Mouse (Mus musculus) liver, postnatal 0 days (tissue): ENCODE measurements at regions not wholly inside any gene's neighbourhood (a gene's known extent, or its start where the extent isn't known, plus 50 kb on each side); places are given as distances from the start of the nearest gene placed in this dataset.
"Not testable (repeated sequence)": the region's sequence is repeated elsewhere in the genome, so short reads cannot be mapped to it uniquely, and the experiment has no call there.

Source experiments
- ATAC-seq: fragments of 200-750 bp; cut with Nextera tagmentation; 2 replicates; pipeline ENCODE4 v1.8.0; 2017; ENCODE audit warnings: mild to moderate bottlenecking, moderate library complexity
- DNase-seq: peaks from one replicate; pipeline ENCODE4 v3.0.0-alpha.2; 2016
- H3K27ac ChIP-seq: fragments of 300-500 bp; sonication (generic); 2 replicates; pipeline ENCODE4 v1.5.1; 2014; ENCODE audit warnings: antibody characterized with exemption, moderate library complexity, mild to moderate bottlenecking, low read depth
- H3K27me3 ChIP-seq: fragments of 300-500 bp; sonication (generic); 2 replicates; pipeline ENCODE4 v1.6.1; 2014; ENCODE audit warnings: low read length, control low read depth, mixed read lengths; ENCODE audit not compliant: insufficient read depth
- H3K36me3 ChIP-seq: fragments of 300-500 bp; sonication (generic); replicated peaks from 2 replicates; pipeline ENCODE4 v1.6.1; 2014; ENCODE audit warnings: mild to moderate bottlenecking, control low read depth, low read length, moderate library complexity, mixed read lengths; ENCODE audit not compliant: insufficient read depth
- H3K4me1 ChIP-seq: fragments of 300-500 bp; sonication (generic); 2 replicates; pipeline ENCODE4 v1.6.1; 2014; ENCODE audit warnings: antibody characterized with exemption, mild to moderate bottlenecking, control low read depth; ENCODE audit not compliant: insufficient read depth
- H3K4me2 ChIP-seq: fragments of 300-500 bp; sonication (generic); 2 replicates; pipeline ENCODE4 v1.6.1; 2014; ENCODE audit warnings: low read depth, mild to moderate bottlenecking, low read length, moderate library complexity, mixed read lengths
- H3K4me3 ChIP-seq: fragments of 300-500 bp; sonication (generic); 2 replicates; pipeline ENCODE4 v1.5.1; 2014; ENCODE audit warnings: low read depth, low read length
- H3K9ac ChIP-seq: fragments of 300-500 bp; sonication (generic); replicated peaks from 2 replicates; pipeline ENCODE4 v1.6.1; 2014; ENCODE audit warnings: mild to moderate bottlenecking, moderate library complexity
- H3K9me3 ChIP-seq: fragments of 300-500 bp; sonication (generic); 2 replicates; pipeline ENCODE4 v1.6.1; 2016; ENCODE audit warnings: mild to moderate bottlenecking, control low read depth, low read length, mixed read lengths
- CTCF ChIP-seq: sonication (generic); IDR thresholded peaks from 2 replicates; pipeline ENCODE4 v1.5.1; 2016; ENCODE audit warnings: antibody characterized with exemption, low read depth
- EP300 ChIP-seq: IDR thresholded peaks from 2 replicates; pipeline ENCODE4 v1.6.1; 2016; ENCODE audit warnings: antibody characterized with exemption, low read depth, mild to moderate bottlenecking
- WGBS: fragments of 180-500 bp; shearing (Covaris S2); extraction: QIAGEN DNeasy Blood & Tissue Kit; methylation state at CpG from one replicate; pipeline ENCODE4 v1.1.7; 2014; ENCODE audit not compliant: insufficient replicate concordance; 5-methylcytosine and 5-hydroxymethylcytosine counted together

GRCm38 (mm10) chr14:120762168-120762567 is 148.9 kb upstream of the Ipo5 start:
- H3K9me3 ChIP-seq: no peaks in the 10 kb centered on the region
- DNase-seq: peak; percentile 53
- no peak overlapping the region for H3K9ac ChIP-seq
- 58% methylated on average over 7 of the region's 7 CpGs for WGBS
- H3K4me2 ChIP-seq: peak overlapping the region; percentile 18; the same call in 1 of the 2 replicates
- 0 out of 2 replicates have a peak overlapping the region, but pooled peaks have one; percentile 31 for H3K27ac ChIP-seq
- ATAC-seq: peak; percentile 95
- no peak overlapping the region for H3K4me3 ChIP-seq
- H3K4me1 ChIP-seq: no peaks in the 10 kb centered on the region
- no peaks in the 10 kb centered on the region for H3K36me3 ChIP-seq
- no peaks in the 10 kb centered on the region for H3K27me3 ChIP-seq
- TF ChIP-seq CTCF (no peak), EP300 (no peak)

DNA sequence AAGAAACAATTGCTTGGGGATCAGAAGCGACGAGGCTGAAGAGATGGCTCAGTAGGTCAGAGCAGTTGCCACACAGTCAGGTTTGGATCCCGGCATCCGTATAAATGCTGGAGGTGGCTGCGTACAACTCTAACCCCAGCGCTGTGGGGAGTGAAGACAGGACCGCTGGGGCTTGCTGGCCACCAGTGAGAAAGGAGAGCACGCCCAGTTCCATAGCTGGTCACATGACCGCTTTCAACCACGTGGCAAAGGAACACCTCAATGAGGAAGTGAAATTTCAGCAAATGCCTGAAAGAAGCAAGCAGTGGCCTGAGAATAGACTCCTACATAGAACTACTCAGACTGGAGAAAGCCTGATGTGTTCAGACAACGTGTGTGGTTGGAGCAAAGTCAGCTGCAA is 148.3 kb upstream of the Ipo5 start:
- H3K9ac ChIP-seq: no peak overlapping the region
- peak overlapping the region; percentile 18; the same call in 1 of the 2 replicates for H3K4me2 ChIP-seq
- whole genome bisulfite sequencing: 69% methylated on average over 11 of the region's 11 CpGs
- ATAC-seq (peak; percentile 60), DNase-seq (peak; percentile 37)
- 0 out of 2 replicates have a peak overlapping the region, but pooled peaks have one; percentile 31 for H3K27ac ChIP-seq
- TF ChIP-seq CTCF (no peak), EP300 (no peak)
- no peaks in the 10 kb centered on the region for H3K4me1 ChIP-seq
- H3K9me3 ChIP-seq: no peaks in the 10 kb centered on the region
- H3K27me3 ChIP-seq: no peaks in the 10 kb centered on the region
- no peak overlapping the region for H3K4me3 ChIP-seq
- H3K36me3 ChIP-seq: no peaks in the 10 kb centered on the region

DNA sequence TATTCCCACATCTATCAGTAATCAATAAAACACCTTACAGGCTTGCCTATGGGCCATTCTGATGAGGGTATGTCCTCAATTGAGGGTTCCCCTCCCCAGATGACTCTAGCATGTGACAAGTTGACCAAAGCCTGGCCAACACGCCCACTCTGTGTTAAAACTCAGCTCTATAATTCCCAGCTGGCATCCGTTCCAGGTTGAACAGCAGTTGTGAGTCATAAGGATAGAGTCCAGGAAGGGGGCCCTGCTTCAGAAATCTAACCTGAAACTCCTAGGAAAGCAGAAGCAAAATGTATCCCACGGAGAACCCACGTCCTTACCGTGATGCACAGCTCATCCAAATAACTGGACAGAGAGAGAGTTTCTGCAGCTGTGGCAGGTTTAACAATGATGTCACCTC is 147.2 kb upstream of the Ipo5 start:
- Histone ChIP-seq H3K27ac (no peak overlapping the region), H3K27me3 (no peaks in the 10 kb centered on the region), H3K4me3 (no peak overlapping the region), H3K4me1 (no peaks in the 10 kb centered on the region), H3K9ac (no peak overlapping the region), H3K36me3 (no peaks in the 10 kb centered on the region), H3K4me2 (no peak overlapping the region), H3K9me3 (no peaks in the 10 kb centered on the region)
- ATAC-seq: no peak
- no peak for DNase-seq
- WGBS: 87% methylated on average over 5 of the region's 5 CpGs
- TF ChIP-seq CTCF: no peak
- TF ChIP-seq EP300: no peak

DNA sequence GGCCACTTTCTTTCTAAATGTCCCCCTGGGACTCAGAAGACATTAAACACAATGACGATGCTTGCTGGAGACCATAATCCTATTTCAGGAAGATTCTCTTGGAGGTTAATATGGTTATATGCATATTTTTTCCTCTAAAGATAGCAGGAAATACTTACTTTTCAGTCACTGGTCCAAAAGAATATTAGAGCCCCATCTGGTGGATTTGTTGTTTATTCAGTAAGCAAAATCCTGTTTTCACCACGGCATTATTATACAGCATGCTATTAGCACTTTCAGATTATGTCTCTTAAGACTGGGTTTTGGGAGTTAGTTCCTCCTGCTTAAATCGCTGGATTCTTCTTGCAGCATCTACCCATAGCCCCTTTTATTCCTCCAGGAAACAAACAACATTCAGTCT is 146.6 kb upstream of the Ipo5 start:
- TF ChIP-seq CTCF (peak; percentile 33), EP300 (no peak)
- ATAC-seq: no peak
- H3K4me2 ChIP-seq: no peak overlapping the region
- H3K27ac ChIP-seq: no peak overlapping the region
- no peaks in the 10 kb centered on the region for H3K4me1 ChIP-seq
- no peak overlapping the region for H3K9ac ChIP-seq
- DNase-seq: no peak
- no peaks in the 10 kb centered on the region for H3K27me3 ChIP-seq
- WGBS: 66% methylated on average over 3 of the region's 3 CpGs
- H3K4me3 ChIP-seq: no peak overlapping the region
- H3K36me3 ChIP-seq: no peaks in the 10 kb centered on the region
- H3K9me3 ChIP-seq: no peaks in the 10 kb centered on the region

- Histone ChIP-seq H3K4me3 (no peak overlapping the region), H3K9ac (no peak overlapping the region), H3K27ac (no peak overlapping the region), H3K4me2 (no peak overlapping the region), H3K9me3 (no peaks in the 10 kb centered on the region), H3K4me1 (no peaks in the 10 kb centered on the region), H3K36me3 (no peaks in the 10 kb centered on the region), H3K27me3 (no peaks in the 10 kb centered on the region)
- ATAC-seq (no peak), DNase-seq (no peak)
- no peak for TF ChIP-seq CTCF
- TF ChIP-seq EP300: no peak
- 83% methylated on average over 5 of the region's 5 CpGs for WGBS
Measured at GRCm38 (mm10) chr14:120766451-120766850, 144.6 kb upstream of the Ipo5 start.

DNA sequence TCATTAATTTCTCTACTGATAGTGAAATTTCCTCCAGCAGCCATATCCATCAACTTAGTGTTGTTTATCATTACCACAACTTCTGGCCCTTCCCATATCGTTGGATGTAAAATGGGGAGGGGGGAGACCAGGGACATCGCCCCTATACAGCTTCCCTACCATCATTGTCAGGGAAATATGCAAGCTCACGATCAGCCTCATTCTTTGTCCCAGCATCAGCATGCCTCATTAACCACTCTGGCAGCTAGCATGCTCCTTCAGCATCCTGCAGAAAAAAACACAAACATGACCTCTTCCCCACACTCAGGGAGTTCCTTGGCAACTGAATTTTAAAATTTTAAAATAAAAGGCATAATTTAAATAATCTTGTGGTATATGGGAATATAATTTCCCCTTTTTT is 140.4 kb upstream of the Ipo5 start:
- Histone ChIP-seq H3K4me2 (no peak overlapping the region), H3K27me3 (no peaks in the 10 kb centered on the region), H3K27ac (no peak overlapping the region), H3K9me3 (no peaks in the 10 kb centered on the region), H3K4me3 (no peak overlapping the region), H3K36me3 (no peaks in the 10 kb centered on the region), H3K9ac (no peak overlapping the region), H3K4me1 (no peaks in the 10 kb centered on the region)
- WGBS: 59% methylated on average over 3 of the region's 3 CpGs
- TF ChIP-seq EP300: no peak
- no peak for TF ChIP-seq CTCF
- no peak for DNase-seq
- no peak for ATAC-seq

DNA sequence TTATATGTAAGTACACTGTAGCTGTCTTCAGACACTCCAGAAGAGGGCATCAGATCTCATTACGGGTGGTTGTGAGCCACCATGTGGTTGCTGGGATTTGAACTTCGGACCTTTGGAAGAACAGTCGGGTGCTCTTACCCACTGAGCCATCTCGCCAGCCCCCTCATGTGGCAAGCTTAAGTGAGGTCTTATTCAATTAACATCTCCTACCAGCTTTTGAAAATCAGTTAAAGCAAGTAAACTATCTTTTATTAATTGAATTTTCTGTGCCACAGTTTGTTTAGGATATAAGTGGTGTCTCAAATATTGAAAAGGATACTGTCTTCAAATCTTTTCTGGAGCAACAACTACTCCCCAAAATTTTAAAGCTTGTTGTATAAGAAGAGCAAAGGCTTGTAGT is 138.0 kb upstream of the Ipo5 start:
- not testable (repeated sequence) for H3K36me3 ChIP-seq, H3K4me3 ChIP-seq, ATAC-seq, H3K27ac ChIP-seq, DNase-seq, H3K4me2 ChIP-seq, H3K4me1 ChIP-seq, H3K9ac ChIP-seq, H3K9me3 ChIP-seq, H3K27me3 ChIP-seq
- WGBS: 55% methylated on average over 3 of the region's 4 CpGs
